Mouse (Mus musculus) lung, embryonic 16.5 days (tissue): Measurements from ENCODE around the gene Traf7. TPM values are rescaled to one million over a fixed set of nuclear protein-coding genes. Genes with fewer than 3 reads are reported as not detected.

Source experiments
- ATAC-seq: fragments of 200-750 bp; cut with Nextera tagmentation; 2 replicates; pipeline ENCODE4 v1.8.0; 2017; ENCODE audit warnings: low read depth, mild to moderate bottlenecking, moderate library complexity
- H3K27ac ChIP-seq: fragments of 300-500 bp; sonication (generic); 2 replicates; pipeline ENCODE4 v1.5.1; 2014; ENCODE audit warnings: mild to moderate bottlenecking, control low read depth, low read length
- H3K27me3 ChIP-seq: fragments of 300-500 bp; sonication (generic); 2 replicates; pipeline ENCODE4 v1.6.1; 2014; ENCODE audit warnings: low read depth, low read length, mixed read lengths; ENCODE audit not compliant: control insufficient read depth, insufficient read depth
- H3K36me3 ChIP-seq: fragments of 300-500 bp; sonication (generic); 2 replicates; pipeline ENCODE4 v1.6.1; 2014; ENCODE audit warnings: low read length; ENCODE audit not compliant: control insufficient read depth, insufficient read depth
- H3K4me1 ChIP-seq: fragments of 300-500 bp; sonication (generic); replicated peaks from 2 replicates; pipeline ENCODE4 v1.6.1; 2014; ENCODE audit warnings: low read length, mixed read lengths; ENCODE audit not compliant: control insufficient read depth, insufficient read depth
- H3K4me2 ChIP-seq: fragments of 300-500 bp; sonication (generic); 2 replicates; pipeline ENCODE4 v1.6.1; 2014; ENCODE audit warnings: low read depth, low read length, control low read depth
- H3K4me3 ChIP-seq: fragments of 300-500 bp; sonication (generic); 2 replicates; pipeline ENCODE4 v1.5.1; 2014; ENCODE audit warnings: mild to moderate bottlenecking, low read length, control low read depth
- H3K9ac ChIP-seq: fragments of 300-500 bp; sonication (generic); 2 replicates; pipeline ENCODE4 v1.6.1; 2014; ENCODE audit warnings: low read length, control low read depth
- H3K9me3 ChIP-seq: fragments of 300-500 bp; sonication (generic); 2 replicates; pipeline ENCODE4 v1.6.1; 2016; ENCODE audit warnings: low read length; ENCODE audit not compliant: control insufficient read depth
- WGBS: fragments of 180-500 bp; shearing (Covaris S2); extraction: QIAGEN DNeasy Blood & Tissue Kit; methylation state at CpG from one replicate; pipeline ENCODE4 v1.1.7; 2014; 5-methylcytosine and 5-hydroxymethylcytosine counted together
- polyA plus RNA-seq: library from polyadenylated mRNA; unstranded; fragments of >200 nt; fragmentation: Nextera tagmentation; extraction: Ambion mirVana; gene quantifications from 2 replicates; pipeline ENCODE4 v1.2.1, GENCODE M21; 2015

The Traf7 gene
- polyA plus RNA-seq, 1 experiment from 2014 or later, result 90.9 TPM

GRCm38 (mm10) chr17:24468636-24469246 lies 59.0 kb downstream of the Traf7 start:
- Histone ChIP-seq H3K27ac (no peak overlapping the region), H3K36me3 (no peaks in the 10 kb centered on the region), H3K4me2 (no peak overlapping the region), H3K27me3 (no peaks in the 10 kb centered on the region), H3K4me1 (peaks cover 23% of the 10 kb centered on the region), H3K9ac (no peak overlapping the region), H3K4me3 (no peak overlapping the region), H3K9me3 (no peaks in the 10 kb centered on the region)
- ATAC-seq, result no peak
- 91% methylated on average over 5 of the region's 5 CpGs for WGBS

DNA sequence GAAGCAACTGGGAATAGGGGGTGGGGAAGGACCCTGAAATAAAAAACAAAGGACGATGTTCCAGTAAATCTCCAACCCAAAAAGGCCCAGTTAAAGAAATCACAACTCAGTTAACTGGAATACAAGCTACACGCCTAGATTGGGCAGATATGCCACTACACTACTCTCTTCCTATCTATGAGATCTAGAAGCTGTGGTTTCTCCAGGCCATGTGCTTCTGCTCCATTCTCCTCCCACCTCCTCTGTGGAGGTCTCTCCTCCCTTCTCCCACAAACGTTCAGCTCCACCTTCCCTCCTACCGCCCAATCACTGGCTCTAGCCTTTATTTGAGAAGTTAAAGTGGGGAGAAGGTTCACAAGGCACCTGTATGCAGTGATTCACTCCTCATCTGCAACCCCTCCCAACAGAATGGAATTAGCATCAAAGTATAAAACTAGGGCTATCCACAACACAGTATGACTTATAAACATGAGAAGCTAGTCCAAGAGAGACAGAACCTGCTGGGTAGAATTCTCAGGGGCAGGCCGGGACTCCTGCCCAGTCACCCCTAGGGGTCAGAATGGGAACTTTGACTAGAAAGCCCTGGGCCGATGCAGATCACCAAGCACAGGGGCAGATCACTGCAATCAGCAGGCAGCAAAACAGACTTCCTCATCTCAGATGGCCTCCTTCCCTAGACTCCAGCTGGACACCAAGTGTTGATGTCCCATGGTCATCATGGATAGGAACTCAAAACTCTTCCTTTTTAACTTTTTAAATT lies 64.2 kb downstream of the Traf7 start:
- no peak for ATAC-seq
- 49% methylated on average over 6 of the region's 6 CpGs for WGBS
- Histone ChIP-seq H3K36me3 (no peaks in the 10 kb centered on the region), H3K9me3 (no peaks in the 10 kb centered on the region), H3K27ac (no peak overlapping the region), H3K4me1 (no peaks in the 10 kb centered on the region), H3K27me3 (no peaks in the 10 kb centered on the region), H3K4me3 (no peak overlapping the region), H3K9ac (no peak overlapping the region), H3K4me2 (no peak overlapping the region)

GRCm38 (mm10) chr17:24462932-24463331 lies 64.8 kb downstream of the Traf7 start:
- Histone ChIP-seq H3K4me2 (no peak overlapping the region), H3K9ac (no peak overlapping the region), H3K27ac (no peak overlapping the region), H3K36me3 (no peaks in the 10 kb centered on the region), H3K4me1 (no peaks in the 10 kb centered on the region), H3K4me3 (no peak overlapping the region), H3K9me3 (no peaks in the 10 kb centered on the region), H3K27me3 (no peaks in the 10 kb centered on the region)
- ATAC-seq, result no peak
- 64% methylated on average over 1 of the region's 1 CpGs for WGBS

DNA sequence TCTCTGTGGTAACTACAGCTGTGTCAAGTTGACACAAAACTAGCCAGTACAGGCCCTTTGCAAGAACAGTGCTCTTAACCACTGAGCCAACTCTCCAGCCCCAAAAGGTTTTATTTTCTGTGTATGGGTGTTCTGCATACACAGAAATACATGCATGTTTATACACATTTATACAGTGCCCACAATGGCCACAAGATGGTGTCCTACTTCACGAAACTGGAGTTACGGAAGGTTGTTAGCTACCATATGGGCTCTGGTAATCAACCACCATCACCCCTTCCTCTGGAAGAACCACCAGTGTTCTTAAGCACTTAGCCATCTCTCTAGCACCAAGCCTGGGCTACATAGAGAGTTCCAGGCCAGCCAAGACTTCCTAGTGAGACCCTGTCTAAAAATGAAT lies 66.2 kb downstream of the Traf7 start:
- Histone ChIP-seq H3K4me2 (no peak overlapping the region), H3K36me3 (no peaks in the 10 kb centered on the region), H3K4me3 (no peak overlapping the region), H3K9ac (no peak overlapping the region), H3K27ac (no peak overlapping the region), H3K4me1 (no peaks in the 10 kb centered on the region), H3K9me3 (no peaks in the 10 kb centered on the region), H3K27me3 (no peaks in the 10 kb centered on the region)
- no peak for ATAC-seq
- WGBS, result 64% methylated on average over 2 of the region's 2 CpGs

Other genes with a start within 250 kb of the Traf7 start
- 0.34 and 0.55 TPM in 2 replicates for gene Abca17, start 176.9 kb downstream of the Traf7 start, polyA plus RNA-seq
- 40.8 and 48.4 TPM in 2 replicates for gene Abca3, start 176.0 kb downstream of the Traf7 start, polyA plus RNA-seq
- gene Rnps1, start 113.4 kb downstream of the Traf7 start, polyA plus RNA-seq, result 226 and 246 TPM in 2 replicates
- gene Eci1, start 101.3 kb downstream of the Traf7 start, polyA plus RNA-seq, result 97.4 and 102 TPM in 2 replicates
- gene Dnase1l2, start 84.8 kb downstream of the Traf7 start, polyA plus RNA-seq, result 1.6 and 2.8 TPM in 2 replicates
- gene E4f1, start 57.6 kb downstream of the Traf7 start, polyA plus RNA-seq, result 28.8 and 30.5 TPM in 2 replicates
- gene Pgp, start 57.5 kb downstream of the Traf7 start, polyA plus RNA-seq, result 43.9 and 50.6 TPM in 2 replicates
- gene Bricd5, start 54.1 kb downstream of the Traf7 start, polyA plus RNA-seq, result not detected in 2 replicates
- 28.1 and 29.8 TPM in 2 replicates for gene Mlst8, start 48.9 kb downstream of the Traf7 start, polyA plus RNA-seq
- gene Caskin1, start 39.3 kb downstream of the Traf7 start, polyA plus RNA-seq, result 0.59 and 0.96 TPM in 2 replicates
- 2.6 and 4.9 TPM in 2 replicates for gene Rab26, start 6.3 kb upstream of the Traf7 start, polyA plus RNA-seq
- 21.6 and 23.6 TPM in 2 replicates for gene Pkd1, start 21.9 kb upstream of the Traf7 start, polyA plus RNA-seq
- 54.0 and 58.2 TPM in 2 replicates for gene Tsc2, start 104.7 kb upstream of the Traf7 start, polyA plus RNA-seq
- gene Nthl1, start 104.7 kb upstream of the Traf7 start, polyA plus RNA-seq, result 17.6 and 17.9 TPM in 2 replicates
- gene Slc9a3r2, start 122.4 kb upstream of the Traf7 start, polyA plus RNA-seq, result 95.5 and 98.1 TPM in 2 replicates
- gene Npw, start 130.5 kb upstream of the Traf7 start, polyA plus RNA-seq, result 1.1 and 2.3 TPM in 2 replicates
- gene Zfp598, start 141.7 kb upstream of the Traf7 start, polyA plus RNA-seq, result 15.0 and 18.1 TPM in 2 replicates
- 1.5 and 1.9 TPM in 2 replicates for gene Syngr3, start 162.0 kb upstream of the Traf7 start, polyA plus RNA-seq
- gene Gfer, start 168.2 kb upstream of the Traf7 start, polyA plus RNA-seq, result 37.2 and 41.9 TPM in 2 replicates
- 4.2 and 4.8 TPM in 2 replicates for gene Noxo1, start 168.3 kb upstream of the Traf7 start, polyA plus RNA-seq
- 66.9 and 67.9 TPM in 2 replicates for gene Tbl3, start 179.7 kb upstream of the Traf7 start, polyA plus RNA-seq
- gene Rnf151, start 190.1 kb upstream of the Traf7 start, polyA plus RNA-seq, result 0.35 TPM in 1 of 2 replicates, not detected in the other
- gene Rps2, start 190.2 kb upstream of the Traf7 start, polyA plus RNA-seq, result 1,342 and 1,356 TPM in 2 replicates
- gene Ndufb10, start 196.5 kb upstream of the Traf7 start, polyA plus RNA-seq, result 204 and 217 TPM in 2 replicates
- gene Rpl3l, start 199.9 kb upstream of the Traf7 start, polyA plus RNA-seq, result not detected in 2 replicates
- gene Msrb1, start 208.7 kb upstream of the Traf7 start, polyA plus RNA-seq, result 36.1 and 39.4 TPM in 2 replicates
- gene Hs3st6, start 225.1 kb upstream of the Traf7 start, polyA plus RNA-seq, result 0.87 and 1.2 TPM in 2 replicates